Mouse (Mus musculus) E14TG2a.4 (cell line): ENCODE measurements around the gene Gcnt3.
A peak's percentile ranks its signal among the peaks of the same experiment; 100 is the strongest.

Experiments used
- H3K27me3 ChIP-seq: 2 replicates; pipeline ENCODE4 v1.6.1; 2014; ENCODE audit warnings: low read length, control low read depth; ENCODE audit not compliant: insufficient read depth
- H3K36me3 ChIP-seq: 2 replicates; pipeline ENCODE4 v1.6.1; 2014; ENCODE audit warnings: low read length, control low read depth; ENCODE audit not compliant: insufficient read depth
- H3K4me1 ChIP-seq: replicated peaks from 2 replicates; pipeline ENCODE4 v1.6.1; 2014; ENCODE audit warnings: low read depth, low read length, control low read depth
- H3K4me3 ChIP-seq: replicated peaks from 2 replicates; pipeline ENCODE4 v1.5.1; 2014; ENCODE audit warnings: mild to moderate bottlenecking, low read length
- H3K9me3 ChIP-seq: 2 replicates; pipeline ENCODE4 v1.6.1; 2014; ENCODE audit warnings: low read length, control low read depth
- CTCF ChIP-seq: conservative IDR thresholded peaks from 2 replicates; pipeline ENCODE4 v1.5.1; 2014; ENCODE audit warnings: low read length
- NANOG ChIP-seq: IDR thresholded peaks from 2 replicates; pipeline ENCODE4 v1.6.1; 2014; ENCODE audit warnings: borderline replicate concordance, low read length, mixed read lengths
- POU5F1 ChIP-seq: IDR thresholded peaks from 2 replicates; pipeline ENCODE4 v1.6.1; 2014; ENCODE audit warnings: low read length, borderline replicate concordance

Gene Gcnt3

DNA sequence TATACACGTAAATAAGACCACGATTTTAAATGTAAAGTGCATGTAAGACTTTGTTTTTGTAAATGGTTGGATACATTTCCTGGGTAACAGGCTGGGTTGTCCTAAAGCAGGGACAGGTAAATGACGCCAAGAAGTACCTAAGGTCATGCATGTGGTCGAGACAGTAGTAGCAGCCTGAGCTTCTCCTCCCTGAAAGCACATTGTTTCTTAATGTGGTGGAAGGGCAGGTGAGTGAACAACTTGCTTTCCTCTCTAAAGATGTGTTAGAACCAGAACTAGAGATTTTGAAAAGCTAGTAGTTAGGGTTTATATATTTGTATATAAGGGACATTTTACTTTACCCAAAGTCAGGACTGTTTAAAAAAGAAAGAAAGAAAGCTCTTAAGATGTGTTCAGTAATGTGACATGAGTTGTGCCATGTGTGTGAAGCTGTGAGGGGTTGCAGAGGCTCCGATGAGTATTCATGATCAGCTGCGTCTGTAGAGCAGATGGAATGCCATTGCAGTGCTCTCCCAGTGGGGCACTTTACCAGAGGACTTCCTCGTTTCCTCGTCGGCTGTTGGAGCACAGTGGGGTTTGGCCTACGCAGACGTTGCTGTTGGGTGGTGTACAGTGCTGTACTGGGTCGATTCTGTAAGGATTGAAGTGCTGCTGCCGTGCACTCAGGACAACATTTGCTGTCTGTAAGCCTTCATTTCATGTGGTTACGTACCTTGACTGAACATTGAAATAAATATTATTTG, 30.2 kb downstream of the Gcnt3 start:
- TF ChIP-seq NANOG = no peak
- no peak overlapping the region for H3K4me3 ChIP-seq
- no peaks in the 10 kb centered on the region for H3K27me3 ChIP-seq
- H3K9me3 ChIP-seq = no peaks in the 10 kb centered on the region
- peaks cover 81% of the 10 kb centered on the region for H3K36me3 ChIP-seq
- H3K4me1 ChIP-seq = peaks cover 6% of the 10 kb centered on the region

DNA sequence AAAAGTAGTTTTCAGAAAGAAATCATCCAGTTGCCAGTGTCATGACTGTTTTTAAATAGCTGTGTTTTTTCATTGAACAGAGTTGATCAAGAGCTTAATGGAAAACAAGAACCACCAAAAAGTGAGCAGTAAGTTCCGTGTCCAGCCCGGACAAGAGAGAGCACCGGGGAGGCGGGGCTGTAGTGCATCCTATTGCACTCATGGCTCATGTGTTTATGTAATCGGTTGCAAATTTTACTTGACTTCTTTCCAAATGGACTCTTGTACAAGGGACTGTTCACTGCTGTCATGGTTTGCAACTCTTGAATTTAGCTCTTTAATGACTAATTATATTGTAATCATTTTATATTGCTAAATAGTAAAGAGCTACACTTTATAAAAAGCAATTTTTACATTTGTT, 30.9 kb downstream of the Gcnt3 start:
- peaks cover 6% of the 10 kb centered on the region for H3K4me1 ChIP-seq
- no peaks in the 10 kb centered on the region for H3K9me3 ChIP-seq
- H3K4me3 ChIP-seq = no peak overlapping the region
- peaks cover 88% of the 10 kb centered on the region for H3K36me3 ChIP-seq
- no peak for TF ChIP-seq CTCF
- TF ChIP-seq POU5F1 = no peak
- no peak for TF ChIP-seq NANOG
- H3K27me3 ChIP-seq = no peaks in the 10 kb centered on the region

DNA sequence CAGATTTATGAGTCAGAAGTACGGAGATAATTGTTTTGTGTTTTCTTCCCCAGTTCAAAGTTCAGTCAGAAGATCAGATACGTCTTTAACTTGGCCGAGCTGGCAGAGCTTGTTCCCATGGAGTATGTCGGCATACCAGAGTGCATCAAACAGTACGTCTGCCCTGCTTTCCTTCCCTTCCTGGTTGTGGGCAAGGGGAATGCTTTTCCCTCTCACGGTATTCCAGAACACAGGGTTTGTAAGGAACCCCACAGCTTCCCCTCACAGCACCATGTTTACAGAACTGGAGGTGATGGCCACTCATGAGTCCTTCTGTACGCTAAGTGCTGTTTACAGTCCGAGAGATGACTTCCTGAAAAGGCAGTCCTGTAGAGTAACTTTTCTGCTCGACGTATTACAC, 34.4 kb downstream of the Gcnt3 start:
- TF ChIP-seq NANOG (no peak), CTCF (no peak), POU5F1 (no peak)
- Histone ChIP-seq H3K4me1 (no peaks in the 10 kb centered on the region), H3K4me3 (no peak overlapping the region), H3K9me3 (no peaks in the 10 kb centered on the region), H3K36me3 (peaks cover 95% of the 10 kb centered on the region), H3K27me3 (no peaks in the 10 kb centered on the region)

DNA sequence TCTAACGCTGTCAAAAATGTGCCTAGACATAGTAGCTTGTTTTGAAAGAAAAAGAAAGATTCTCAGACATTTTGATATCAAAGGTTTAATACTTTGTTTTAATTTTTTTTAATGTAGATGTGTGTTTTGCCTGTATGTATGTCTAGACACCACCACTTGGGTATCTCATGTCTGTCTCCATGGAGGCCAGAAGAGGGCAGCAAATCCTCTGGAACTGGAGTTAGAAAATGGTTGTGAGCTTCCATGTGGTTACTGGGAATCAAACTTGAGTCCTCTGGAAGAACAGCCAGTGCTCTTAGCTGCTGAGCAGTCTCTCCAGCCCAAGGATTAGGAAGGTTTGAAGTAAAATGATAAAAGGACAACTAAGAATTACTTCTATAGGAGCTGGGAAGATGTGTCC, 38.6 kb downstream of the Gcnt3 start:
- TF ChIP-seq NANOG (no peak), POU5F1 (no peak), CTCF (peak; percentile 15; the same call in 1 of the 2 replicates)
- Histone ChIP-seq H3K4me1 (peaks cover under 1% of the 10 kb centered on the region; the same call in 1 of the 2 replicates), H3K9me3 (no peaks in the 10 kb centered on the region), H3K4me3 (no peak overlapping the region), H3K36me3 (peaks cover 96% of the 10 kb centered on the region), H3K27me3 (no peaks in the 10 kb centered on the region)

- TF ChIP-seq CTCF (no peak), POU5F1 (no peak), NANOG (no peak)
- no peaks in the 10 kb centered on the region for H3K9me3 ChIP-seq
Measured at GRCm38 (mm10) chr9:69994547-69994946, 43.3 kb downstream of the Gcnt3 start.

GRCm38 (mm10) chr9:69993479-69993878, 44.4 kb downstream of the Gcnt3 start:
- H3K4me1 ChIP-seq = peaks cover 36% of the 10 kb centered on the region
- no peak overlapping the region for H3K4me3 ChIP-seq
- H3K9me3 ChIP-seq = no peaks in the 10 kb centered on the region
- H3K27me3 ChIP-seq = no peaks in the 10 kb centered on the region
- H3K36me3 ChIP-seq = peaks cover 68% of the 10 kb centered on the region
- TF ChIP-seq CTCF (no peak), POU5F1 (no peak), NANOG (no peak)

More at GRCm38 (mm10) chr9:69994547-69994946, 43.3 kb downstream of the Gcnt3 start:
- Histone ChIP-seq H3K36me3 (peaks cover 79% of the 10 kb centered on the region), H3K27me3 (no peaks in the 10 kb centered on the region), H3K4me1 (peaks cover 31% of the 10 kb centered on the region), H3K4me3 (no peak overlapping the region)

- TF ChIP-seq CTCF = no peak
- TF ChIP-seq NANOG = no peak
- TF ChIP-seq POU5F1 = no peak
- peaks cover 36% of the 10 kb centered on the region for H3K4me1 ChIP-seq
- no peaks in the 10 kb centered on the region for H3K9me3 ChIP-seq
- H3K36me3 ChIP-seq = peaks cover 62% of the 10 kb centered on the region
- no peak overlapping the region for H3K4me3 ChIP-seq
- H3K27me3 ChIP-seq = no peaks in the 10 kb centered on the region
Measured at GRCm38 (mm10) chr9:69992841-69993277, 45.0 kb downstream of the Gcnt3 start.

DNA sequence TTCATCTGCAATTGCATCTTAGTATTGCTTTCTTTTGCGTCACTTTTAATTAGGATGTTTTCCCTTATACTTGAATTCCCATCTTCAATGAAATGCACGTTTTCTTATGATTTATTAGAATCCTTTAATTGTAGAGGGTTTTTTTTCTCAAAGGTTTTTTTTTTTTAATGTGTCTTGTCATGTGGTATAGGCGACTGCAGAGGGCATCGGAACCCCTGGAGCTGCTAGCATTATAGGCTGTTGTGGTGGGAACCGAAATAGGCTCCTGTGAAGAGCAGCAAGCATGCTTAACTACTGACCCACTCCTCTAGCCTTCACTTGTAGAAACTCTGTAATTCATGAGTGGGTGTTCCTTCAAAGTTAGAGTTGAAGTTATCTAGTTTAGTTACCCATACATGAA, 47.5 kb downstream of the Gcnt3 start:
- Histone ChIP-seq H3K27me3 (no peaks in the 10 kb centered on the region), H3K4me3 (peak overlapping the region; percentile 100), H3K4me1 (peaks cover 36% of the 10 kb centered on the region), H3K9me3 (no peaks in the 10 kb centered on the region), H3K36me3 (peaks cover 40% of the 10 kb centered on the region)
- no peak for TF ChIP-seq CTCF
- TF ChIP-seq POU5F1 = no peak
- no peak for TF ChIP-seq NANOG
